Mouse (Mus musculus) v-Abl transformed pro-B cells (cell line): Measurements from ENCODE around the gene Git1.

ENCODE experiments used
- in situ Hi-C, 2 experiments: fragments of 400-800 bp; cut with MboI; formaldehyde crosslinking; loops; one replicate each; pipeline ENCODE4 v1.15.1; 2025; ENCODE audit not compliant: unreplicated experiment in 2 of 2

Git1 gene

GRCm38 (mm10) chr11:77498261-77499139 is 5.1 kb downstream of the Git1 start:
- in situ Hi-C loops, result loop anchor here in 1 of 2 experiments (10.0 kb wide), 1 partner anchor 296 kb away; no protein-coding TSS in a partner anchor

- in situ Hi-C loops, result loop anchor here in 1 of 2 experiments (10.0 kb wide), 1 partner anchor 295 kb away; no protein-coding TSS in a partner anchor
Measured at GRCm38 (mm10) chr11:77499354-77499753, 6.0 kb downstream of the Git1 start.

DNA sequence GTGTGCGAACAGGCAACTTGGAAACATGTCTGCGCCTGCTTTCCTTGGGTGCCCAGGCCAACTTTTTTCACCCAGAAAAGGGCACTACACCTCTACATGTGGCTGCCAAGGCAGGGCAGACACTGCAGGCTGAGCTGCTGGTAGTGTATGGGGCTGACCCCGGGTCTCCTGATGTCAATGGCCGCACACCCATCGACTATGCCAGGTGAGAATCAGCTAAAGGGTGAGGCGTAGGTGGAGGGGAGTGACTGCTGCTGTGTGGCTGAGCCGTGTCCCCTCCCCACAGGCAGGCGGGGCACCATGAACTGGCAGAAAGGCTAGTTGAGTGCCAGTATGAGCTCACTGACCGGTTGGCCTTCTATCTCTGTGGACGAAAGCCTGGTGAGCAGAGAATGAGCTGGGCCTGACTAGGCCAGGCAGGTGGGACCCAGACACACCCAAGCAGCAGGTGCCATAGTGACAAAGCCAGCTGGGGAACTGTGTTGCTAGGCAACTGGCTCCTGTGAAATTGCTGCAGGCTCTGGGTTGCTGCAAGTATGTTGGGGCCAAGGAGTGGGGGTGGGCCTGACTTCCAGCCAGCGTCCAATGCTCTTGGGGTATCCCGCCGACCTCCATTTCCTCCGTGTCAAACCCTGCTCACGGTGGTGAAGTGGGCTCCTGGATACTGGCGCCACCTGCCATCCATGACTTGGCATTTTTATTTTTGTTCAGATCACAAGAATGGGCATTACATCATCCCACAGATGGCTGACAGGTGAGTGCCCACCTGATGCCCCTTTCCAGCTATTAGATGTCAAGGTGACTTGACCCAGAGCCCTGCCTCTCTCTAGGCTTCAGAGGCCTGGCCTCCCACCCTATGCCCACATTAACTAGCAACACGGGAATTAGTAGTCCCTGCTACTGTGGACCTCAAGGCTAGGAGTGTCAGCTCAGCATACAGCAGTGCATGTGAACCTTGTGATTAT is 7.3 kb downstream of the Git1 start:
- in situ Hi-C loops, result loop anchor here (5.0 to 10.0 kb wide), 4 partner anchors 33 to 284 kb away; partner anchors contain the start of genes Coro6 (in 1 of the 2) and Gm10277 (in 1 of the 2)

DNA sequence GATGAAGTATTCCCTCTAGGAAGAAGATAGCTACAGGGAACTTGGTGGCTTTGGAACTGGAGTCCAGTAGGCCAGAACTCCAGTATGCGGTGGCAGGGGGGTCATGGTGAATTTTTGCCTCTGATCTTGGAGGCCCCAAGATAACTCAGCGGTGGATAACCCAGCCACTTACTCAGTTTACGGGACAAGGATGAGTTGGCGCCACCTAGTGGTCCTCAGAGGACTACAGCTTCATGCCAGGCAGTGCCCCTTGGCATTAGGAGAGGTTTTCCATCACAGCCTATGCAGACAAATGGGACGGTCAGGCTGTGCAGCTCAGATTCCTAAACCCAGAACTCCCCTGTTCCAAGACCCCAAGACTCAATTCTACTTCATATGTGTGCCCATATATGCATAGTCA is 8.0 kb downstream of the Git1 start:
- in situ Hi-C loops, result loop anchor here (5.0 to 10.0 kb wide), 4 partner anchors 34 to 283 kb away; partner anchors contain the start of genes Coro6 (in 1 of the 2) and Gm10277 (in 1 of the 2)

- in situ Hi-C loops, result loop anchor here (5.0 to 10.0 kb wide), 4 partner anchors 35 to 283 kb away; partner anchors contain the start of genes Coro6 (in 1 of the 2) and Gm10277 (in 1 of the 2)
Measured at GRCm38 (mm10) chr11:77501971-77502370, 8.6 kb downstream of the Git1 start.

DNA sequence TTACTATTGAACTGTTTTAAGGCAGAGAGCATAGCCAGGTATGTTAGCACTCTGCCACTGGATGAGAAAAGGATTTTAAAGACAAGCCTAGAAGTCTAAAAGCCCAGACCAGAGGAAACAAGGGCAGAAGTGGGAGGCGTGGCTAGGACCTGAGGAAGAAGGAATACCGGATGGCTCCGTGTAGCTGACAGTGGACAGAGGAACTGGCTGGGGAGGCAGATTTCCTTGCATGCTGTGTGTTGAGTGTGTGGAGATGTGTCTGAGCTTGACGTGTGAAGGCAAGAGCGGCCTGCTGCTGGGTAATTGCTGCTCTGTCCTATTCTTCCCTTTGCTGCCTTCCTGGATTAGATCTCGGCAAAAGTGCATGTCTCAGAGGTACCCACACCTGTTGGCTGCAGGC is 9.1 kb downstream of the Git1 start:
- in situ Hi-C loops, result loop anchor here (5.0 to 10.0 kb wide), 4 partner anchors 35 to 282 kb away; partner anchors contain the start of genes Coro6 (in 1 of the 2) and Gm10277 (in 1 of the 2)

GRCm38 (mm10) chr11:77503511-77503910 is 10.1 kb downstream of the Git1 start:
- in situ Hi-C loops, result loop anchor here (5.0 to 10.0 kb wide), 4 partner anchors 36 to 281 kb away; partner anchors contain the start of genes Coro6 (in 1 of the 2) and Gm10277 (in 1 of the 2)

DNA sequence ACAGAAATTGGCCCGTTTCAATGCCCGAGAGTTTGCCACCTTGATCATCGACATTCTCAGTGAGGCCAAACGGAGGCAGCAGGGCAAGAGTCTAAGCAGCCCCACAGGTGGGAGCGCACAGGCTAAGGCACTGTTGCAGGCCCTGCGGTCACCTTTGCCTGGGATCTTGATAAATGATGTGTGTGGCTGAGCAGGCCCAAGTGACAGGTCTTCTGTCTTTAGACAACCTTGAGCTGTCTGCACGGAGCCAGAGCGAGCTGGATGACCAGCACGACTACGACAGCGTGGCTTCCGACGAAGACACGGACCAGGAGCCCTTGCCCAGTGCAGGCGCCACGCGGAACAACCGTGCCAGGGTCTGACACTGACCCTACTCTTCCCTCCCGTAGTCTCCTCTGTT is 11.0 kb downstream of the Git1 start:
- in situ Hi-C loops, result loop anchor here (5.0 to 10.0 kb wide), 4 partner anchors 37 to 280 kb away; partner anchors contain the start of genes Coro6 (in 1 of the 2) and Gm10277 (in 1 of the 2)

DNA sequence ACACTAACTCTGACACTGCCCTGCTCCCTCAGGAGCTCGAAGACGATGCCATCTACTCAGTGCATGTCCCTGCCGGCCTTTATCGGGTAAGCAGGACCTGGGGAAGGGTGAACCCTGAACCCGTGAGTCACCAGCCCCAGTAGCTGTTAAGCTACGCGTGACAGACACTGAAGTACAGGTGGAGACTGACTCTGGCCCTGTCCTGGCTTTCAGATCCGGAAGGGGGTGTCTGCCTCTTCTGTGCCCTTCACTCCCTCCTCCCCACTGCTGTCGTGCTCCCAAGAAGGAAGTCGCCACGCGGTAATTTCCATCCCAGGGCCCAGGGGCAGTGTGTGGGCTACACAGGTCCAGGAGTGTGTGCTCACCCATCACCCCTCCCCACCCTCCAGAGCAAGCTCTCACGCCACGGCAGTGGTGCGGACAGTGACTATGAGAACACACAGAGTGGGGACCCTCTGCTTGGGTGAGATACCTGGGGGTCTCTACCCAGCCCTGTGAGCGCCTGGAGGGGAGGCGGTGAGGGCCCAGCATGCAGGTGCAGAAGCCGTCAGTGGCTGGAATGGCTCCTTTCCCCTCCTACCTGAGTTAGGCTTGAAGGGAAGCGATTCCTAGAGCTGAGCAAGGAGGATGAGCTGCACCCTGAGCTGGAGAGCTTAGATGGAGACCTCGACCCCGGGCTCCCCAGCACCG is 12.1 kb downstream of the Git1 start:
- in situ Hi-C loops, result loop anchor here (10.0 kb wide), 2 partner anchors 129 to 279 kb away; partner anchors contain the start of gene Gm10277 (in 1 of the 2)

GRCm38 (mm10) chr11:77506273-77506672 is 12.9 kb downstream of the Git1 start:
- in situ Hi-C loops, result loop anchor here (10.0 kb wide), 2 partner anchors 129 to 279 kb away; partner anchors contain the start of gene Gm10277 (in 1 of the 2)

DNA sequence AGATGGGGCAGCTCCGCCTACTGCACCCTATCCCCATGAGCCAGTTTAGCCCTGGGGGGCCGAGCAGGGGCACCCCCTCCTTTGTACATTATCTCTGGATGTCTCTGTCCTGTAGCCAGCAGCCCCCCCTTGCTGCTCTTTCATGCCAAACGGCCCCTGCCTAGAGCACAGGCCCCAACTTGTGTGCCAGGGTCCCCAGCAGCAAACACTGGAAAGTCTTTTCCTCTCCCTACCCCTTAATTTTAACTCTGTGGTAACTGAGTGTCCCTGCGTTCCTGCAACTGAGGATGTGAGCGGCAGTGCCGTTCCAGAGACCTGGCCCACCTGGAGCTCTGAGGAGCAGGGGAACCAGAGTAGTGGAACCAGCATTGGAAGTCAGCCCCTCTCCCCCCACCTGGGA is 13.6 kb downstream of the Git1 start:
- in situ Hi-C loops, result loop anchor here (10.0 kb wide), 2 partner anchors 128 to 278 kb away; partner anchors contain the start of gene Gm10277 (in 1 of the 2)

- in situ Hi-C loops, result loop anchor here (10.0 kb wide), 2 partner anchors 127 to 277 kb away; partner anchors contain the start of gene Gm10277 (in 1 of the 2)
Measured at GRCm38 (mm10) chr11:77507426-77507825, 14.1 kb downstream of the Git1 start.

GRCm38 (mm10) chr11:77508068-77509021 is 15.0 kb downstream of the Git1 start:
- in situ Hi-C loops, result loop anchor here (10.0 kb wide), 2 partner anchors 126 to 276 kb away; partner anchors contain the start of gene Gm10277 (in 1 of the 2)

DNA sequence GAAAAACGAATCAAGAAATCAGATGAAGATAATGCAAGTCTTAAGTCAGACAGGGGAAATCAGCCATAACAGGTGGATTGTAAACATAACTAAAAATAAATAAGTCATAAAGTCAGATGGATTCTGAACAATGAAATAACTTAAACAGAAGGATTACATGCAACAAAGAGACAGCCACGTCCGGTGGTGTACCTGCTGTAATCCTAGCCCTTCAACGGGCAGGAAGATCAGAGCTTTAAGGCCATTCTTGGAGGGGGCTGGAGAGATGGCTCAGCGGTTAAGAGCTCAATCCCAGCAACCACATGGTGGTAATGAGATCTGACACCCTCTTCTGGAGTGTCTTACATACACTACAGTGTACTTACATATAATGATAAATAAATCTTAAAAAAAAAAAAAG is 18.0 kb downstream of the Git1 start:
- in situ Hi-C loops, result loop anchor here in 1 of 2 experiments (5.0 kb wide), 1 partner anchor 101 kb away; no protein-coding TSS in a partner anchor

DNA sequence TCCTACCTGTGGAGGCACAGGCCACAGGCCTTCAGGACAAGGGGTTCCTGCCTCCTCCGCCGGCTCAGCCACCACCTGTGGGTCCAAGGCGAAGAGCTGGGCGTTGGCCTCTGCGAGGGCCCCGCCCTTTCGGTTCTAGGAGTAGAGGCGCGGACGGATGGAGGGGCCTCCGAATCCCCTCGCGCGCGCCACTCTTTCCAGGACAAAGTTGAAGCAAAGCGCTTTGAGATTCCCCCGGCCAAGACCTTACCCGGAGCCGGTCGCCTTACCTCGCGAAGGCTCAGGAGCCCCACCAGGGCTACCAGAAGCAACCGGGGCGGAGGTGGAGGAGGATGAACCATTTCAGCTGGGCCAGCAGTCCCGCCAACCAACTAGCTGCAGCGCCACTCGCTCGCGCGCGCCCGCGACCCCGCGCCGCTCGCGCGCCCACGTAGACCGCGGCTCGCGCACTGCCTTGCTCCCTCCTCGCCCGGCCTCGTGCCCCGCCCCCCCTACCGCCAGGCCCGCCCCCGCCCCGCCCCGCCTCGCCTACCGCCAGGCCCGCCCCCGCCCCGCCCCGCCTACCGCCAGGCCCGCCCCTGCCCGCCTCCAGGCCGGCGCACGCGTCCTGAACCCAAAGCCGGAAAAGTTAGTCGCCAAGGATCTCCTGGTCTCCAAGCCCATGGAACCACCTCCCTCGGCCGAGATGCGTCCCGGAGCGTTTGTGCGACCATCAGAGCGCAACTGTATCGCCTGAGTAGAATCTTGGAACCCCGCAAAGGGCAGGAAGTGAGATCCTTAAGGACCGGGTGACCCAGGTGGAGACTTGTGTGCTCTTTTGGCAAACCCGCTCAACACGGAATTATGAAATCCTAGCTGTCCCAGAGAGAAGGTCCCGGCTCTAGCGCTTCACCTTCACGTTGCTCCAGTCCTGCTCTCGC is 19.8 kb downstream of the Git1 start:
- in situ Hi-C loops, result loop anchor here in 1 of 2 experiments (5.0 kb wide), 1 partner anchor 99 kb away; no protein-coding TSS in a partner anchor

DNA sequence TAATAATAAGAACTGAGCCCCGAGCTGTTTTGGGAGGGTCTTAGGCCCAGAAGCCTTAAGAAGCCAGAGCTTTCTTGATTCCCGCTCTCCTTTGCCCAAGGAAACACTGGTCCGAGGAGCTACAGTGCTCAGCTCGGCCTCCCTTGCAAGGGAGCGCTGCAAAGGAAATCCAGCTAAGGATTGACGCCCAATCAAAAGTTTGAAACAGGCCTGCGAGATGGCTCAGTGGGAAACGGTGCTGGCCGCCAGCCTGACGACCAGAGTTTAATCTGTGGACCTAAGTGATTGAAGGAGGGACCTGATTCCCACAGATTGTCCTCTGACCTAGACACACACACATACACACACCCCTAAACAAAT is 20.4 kb downstream of the Git1 start:
- in situ Hi-C loops, result loop anchor here in 1 of 2 experiments (5.0 kb wide), 1 partner anchor 99 kb away; no protein-coding TSS in a partner anchor
